8 mouse cellular contexts compared by ENCODE assay signal in genomic region chr2:116055686-116056620, GRCm38 (mm10). TPM values are rescaled to one million over a fixed set of nuclear protein-coding genes. Genes with fewer than 3 reads are reported as not detected.
A peak's percentile ranks its signal among the peaks of the same experiment; 100 is the strongest.
DNase-seq lines count a peak whose midpoint lies in the region; ATAC-seq and TF ChIP-seq lines count a peak whose summit lies in the region.
"Had no signal": no experiment of that assay in that cellular context is flagged by ENCODE, and none has a peak within 500 bp of the region (broad histone marks: within the 10 kb centered on the region; RNA-seq: fewer than 3 reads in every experiment).

No protein-coding gene starts in this region.

- no peak for DNase-seq in kidney, postnatal 36 days
- no peak for DNase-seq in forebrain, embryonic 11.5 days (ENCODE audit: low spot score)
- peak; percentile 54 for DNase-seq in intestine, embryonic 14.5 days (ENCODE audit: low spot score)
- DNase-seq in gastrocnemius, adult 8-10 months (ENCODE audit: low spot score in 2 of 2) = no peak

- H3K27ac ChIP-seq in kidney, embryonic 16.5 days (ENCODE audit: low read length) = peak overlapping the region; percentile 69
- no peak overlapping the region for H3K27ac ChIP-seq in forebrain, embryonic 11.5 days (ENCODE audit: low read depth, low read length)
- H3K27ac ChIP-seq in intestine, embryonic 14.5 days (ENCODE audit: low read depth) = no peak overlapping the region; the same call in 1 of the 2 replicates
- H3K27ac ChIP-seq in olfactory bulb, adult 2 months (ENCODE audit: insufficient read depth, low read depth, low read length) = peak overlapping the region; percentile 97

- no peaks in the 10 kb centered on the region for H3K9me3 ChIP-seq in kidney, embryonic 16.5 days (ENCODE audit: low read length)
- H3K9me3 ChIP-seq in forebrain, embryonic 11.5 days (ENCODE audit: control insufficient read depth, low read length) = no peaks in the 10 kb centered on the region
- H3K9me3 ChIP-seq in intestine, embryonic 14.5 days (ENCODE audit: control insufficient read depth, low read length) = no peaks in the 10 kb centered on the region

- no peak for TF ChIP-seq POLR2A in olfactory bulb, adult 2 months (IDR thresholded peaks at IDR 0.05; ENCODE audit: insufficient read depth, low read depth, low read length)

- no peak; the same call in 1 of the 2 replicates for ATAC-seq in kidney, embryonic 16.5 days (ENCODE audit: low FRiP score, low TSS enrichment)
- no peak for ATAC-seq in forebrain, embryonic 11.5 days (replicated peaks; ENCODE audit: low FRiP score)
- no peak for ATAC-seq in intestine, embryonic 14.5 days (replicated peaks; ENCODE audit: low FRiP score, low TSS enrichment, low read depth)
- no peak for ATAC-seq in granulocyte monocyte progenitor cell, adult 5-6 weeks (replicated peaks; ENCODE audit: poor library complexity, severe bottlenecking)

- peak overlapping the region; percentile 67 for H3K9ac ChIP-seq in kidney, embryonic 16.5 days (replicated peaks; ENCODE audit: low read length)
- H3K9ac ChIP-seq in forebrain, embryonic 11.5 days (ENCODE audit: low read length) = peak overlapping the region; percentile 24; the same call in 1 of the 2 replicates
- peak overlapping the region; percentile 99 for H3K9ac ChIP-seq in intestine, embryonic 14.5 days (ENCODE audit: low read length)

- peak overlapping the region; percentile 78 for H3K4me2 ChIP-seq in kidney, embryonic 16.5 days (replicated peaks; ENCODE audit: low read depth, low read length)
- peak overlapping the region; percentile 16 for H3K4me2 ChIP-seq in forebrain, embryonic 11.5 days (ENCODE audit: low read depth, low read length, severe bottlenecking)
- H3K4me2 ChIP-seq in intestine, embryonic 14.5 days (ENCODE audit: low read length) = peak overlapping the region; percentile 68
- H3K4me2 ChIP-seq: liver, embryonic 11.5 days had no signal

- peaks cover 3% of the 10 kb centered on the region for H3K36me3 ChIP-seq in kidney, embryonic 16.5 days (ENCODE audit: insufficient read depth, low read length)
- no peaks in the 10 kb centered on the region for H3K36me3 ChIP-seq in forebrain, embryonic 11.5 days (ENCODE audit: control insufficient read depth, insufficient read depth, low read length)
- peaks cover 16% of the 10 kb centered on the region; the same call in 1 of the 2 replicates for H3K36me3 ChIP-seq in intestine, embryonic 14.5 days (ENCODE audit: control insufficient read depth, insufficient read depth, low read length)

- WGBS in kidney, embryonic 16.5 days = 27% methylated on average over 13 of the region's 13 CpGs
- WGBS in forebrain, embryonic 11.5 days = 58% methylated on average over 13 of the region's 13 CpGs
- WGBS in intestine, embryonic 14.5 days = 42% methylated on average over 13 of the region's 13 CpGs
- 22% methylated on average over 13 of the region's 13 CpGs for WGBS in olfactory bulb, adult 2 months

- H3K27me3 ChIP-seq in kidney, embryonic 16.5 days (ENCODE audit: insufficient read depth, low read length) = no peaks in the 10 kb centered on the region
- H3K27me3 ChIP-seq in forebrain, embryonic 11.5 days (ENCODE audit: control insufficient read depth, insufficient read depth, low read length) = peaks cover 2% of the 10 kb centered on the region; the same call in 1 of the 2 replicates
- 0 out of 2 replicates have a peak, but pooled peaks cover 2% of the 10 kb centered on the region for H3K27me3 ChIP-seq in intestine, embryonic 14.5 days (replicated peaks; ENCODE audit: control insufficient read depth, insufficient read depth, low read length)

- peaks cover 64% of the 10 kb centered on the region for H3K4me1 ChIP-seq in kidney, embryonic 16.5 days (ENCODE audit: insufficient read depth, low read length)
- H3K4me1 ChIP-seq in forebrain, embryonic 11.5 days (replicated peaks; ENCODE audit: control insufficient read depth, insufficient read depth, low read length) = peaks cover 16% of the 10 kb centered on the region
- H3K4me1 ChIP-seq in intestine, embryonic 14.5 days (replicated peaks; ENCODE audit: control insufficient read depth, insufficient read depth, low read length) = peaks cover 30% of the 10 kb centered on the region
- no peaks in the 10 kb centered on the region for H3K4me1 ChIP-seq in olfactory bulb, adult 2 months (ENCODE audit: control insufficient read depth, insufficient read depth, low read length)

- peak overlapping the region; percentile 83 for H3K4me3 ChIP-seq in kidney, embryonic 16.5 days (ENCODE audit: low read length)
- H3K4me3 ChIP-seq in forebrain, embryonic 11.5 days (ENCODE audit: low read depth, low read length) = peak overlapping the region; percentile 9
- peak overlapping the region; percentile 78 for H3K4me3 ChIP-seq in intestine, embryonic 14.5 days (ENCODE audit: low read depth, low read length)
- H3K4me3 ChIP-seq in olfactory bulb, adult 2 months (ENCODE audit: insufficient read depth, low read depth, low read length) = peak overlapping the region; percentile 54

- no peak for TF ChIP-seq CTCF in olfactory bulb, adult 2 months (IDR thresholded peaks at IDR 0.05; ENCODE audit: insufficient read depth, low read depth, low read length)

RNA-seq across cellular contexts. Expression of gene Meis2, which starts 9.7 kb away (rescaled TPM):
- 72.6 and 90.3 TPM in 2 replicates for polyA plus RNA-seq in kidney, embryonic 16.5 days (2015; fragmentation: Nextera tagmentation; extraction: Ambion mirVana)
- polyA plus RNA-seq in forebrain, embryonic 11.5 days (2014; fragmentation: Nextera tagmentation; extraction: Ambion mirVana) = 75.4 and 77.2 TPM in 2 replicates
- 67.3 and 73.2 TPM in 2 replicates for polyA plus RNA-seq in intestine, embryonic 14.5 days (2014; fragmentation: Nextera tagmentation; extraction: Ambion mirVana)
- polyA plus RNA-seq in olfactory bulb, adult 2 months (2012; ENCODE audit: insufficient read depth, insufficient read length, low replicate concordance, missing spikeins) = 180 and 356 TPM in 2 replicates
- total RNA-seq in gastrocnemius, adult 8-10 months (2022) = 1 to 10 TPM in 2 of 4 experiments, under 1 TPM in 2; 0.56 to 1.9 (median 1.00) TPM
- total RNA-seq in granulocyte monocyte progenitor cell, adult 5-6 weeks (2014; fragmentation: Nextera tagmentation) = not detected in 2 replicates
- total RNA-seq in granulocyte monocyte progenitor cell, adult 5-6 weeks (2017) = not detected in 2 replicates

Comparison
In these comparisons a context has a peak if more than half of its experiments do, and no peak if none do; other contexts are left out.
1. H3K27ac ChIP-seq: peak in kidney, embryonic 16.5 days (single experiment) and olfactory bulb, adult 2 months (single experiment); none in forebrain, embryonic 11.5 days (single experiment) and intestine, embryonic 14.5 days (single experiment).
2. H3K4me2 ChIP-seq: peak in every context shown above with its lines; median percentile 78 in kidney, embryonic 16.5 days; 68 in intestine, embryonic 14.5 days; 16 in forebrain, embryonic 11.5 days.
3. H3K4me3 ChIP-seq: peak in every context shown above with its lines; median percentile 83 in kidney, embryonic 16.5 days; 78 in intestine, embryonic 14.5 days; 54 in olfactory bulb, adult 2 months; 9 in forebrain, embryonic 11.5 days.
4. H3K9ac ChIP-seq: peak in every context shown above with its lines; median percentile 99 in intestine, embryonic 14.5 days; 67 in kidney, embryonic 16.5 days; 24 in forebrain, embryonic 11.5 days.